Mouse (Mus musculus): Measurements from ENCODE around the gene Klf16. TPM values are rescaled to one million over a fixed set of nuclear protein-coding genes. Genes with fewer than 3 reads are reported as not detected.

Gene Klf16
- polyA plus RNA-seq, 1 experiment: 7.7 TPM

GRCm38 (mm10) chr10:80549279-80549678, 27.8 kb downstream of the Klf16 start:
- no peak overlapping the region for H3K4me3 ChIP-seq (ENCODE audit: insufficient read depth, low read length)
- no peak overlapping the region for H3K27ac ChIP-seq (ENCODE audit: insufficient read depth, low read depth, low read length)
- no peaks in the 10 kb centered on the region for H3K4me1 ChIP-seq (ENCODE audit: control insufficient read depth, insufficient read depth, low read length)
- TF ChIP-seq POLR2A (IDR thresholded peaks at IDR 0.05; ENCODE audit: borderline replicate concordance, low read depth, low read length) (no peak), CTCF (IDR thresholded peaks at IDR 0.05; ENCODE audit: low read depth, low read length) (no peak)

GRCm38 (mm10) chr10:80548428-80549006, 28.6 kb downstream of the Klf16 start:
- Histone ChIP-seq H3K27ac (ENCODE audit: insufficient read depth, low read depth, low read length) (no peak overlapping the region), H3K4me1 (ENCODE audit: control insufficient read depth, insufficient read depth, low read length) (no peaks in the 10 kb centered on the region)

GRCm38 (mm10) chr10:80547539-80547938, 29.6 kb downstream of the Klf16 start:
- no peak for TF ChIP-seq CTCF (IDR thresholded peaks at IDR 0.05; ENCODE audit: low read depth, low read length)
- no peak for TF ChIP-seq POLR2A (IDR thresholded peaks at IDR 0.05; ENCODE audit: borderline replicate concordance, low read depth, low read length)
- no peak overlapping the region for H3K27ac ChIP-seq (ENCODE audit: insufficient read depth, low read depth, low read length)

More at GRCm38 (mm10) chr10:80548428-80549006, 28.6 kb downstream of the Klf16 start:
- no peak overlapping the region for H3K4me3 ChIP-seq (ENCODE audit: insufficient read depth, low read length)
- TF ChIP-seq CTCF (IDR thresholded peaks at IDR 0.05; ENCODE audit: low read depth, low read length) (peak; percentile 85), POLR2A (IDR thresholded peaks at IDR 0.05; ENCODE audit: borderline replicate concordance, low read depth, low read length) (no peak)

GRCm38 (mm10) chr10:80546945-80547344, 30.2 kb downstream of the Klf16 start:
- TF ChIP-seq CTCF (IDR thresholded peaks at IDR 0.05; ENCODE audit: low read depth, low read length) (no peak), POLR2A (IDR thresholded peaks at IDR 0.05; ENCODE audit: borderline replicate concordance, low read depth, low read length) (no peak)
- Histone ChIP-seq H3K4me1 (ENCODE audit: control insufficient read depth, insufficient read depth, low read length) (no peaks in the 10 kb centered on the region), H3K4me3 (ENCODE audit: insufficient read depth, low read length) (no peak overlapping the region), H3K27ac (ENCODE audit: insufficient read depth, low read depth, low read length) (no peak overlapping the region)

More at GRCm38 (mm10) chr10:80547539-80547938, 29.6 kb downstream of the Klf16 start:
- Histone ChIP-seq H3K4me1 (ENCODE audit: control insufficient read depth, insufficient read depth, low read length) (no peaks in the 10 kb centered on the region), H3K4me3 (ENCODE audit: insufficient read depth, low read length) (no peak overlapping the region)

- no peak overlapping the region for H3K4me3 ChIP-seq (ENCODE audit: insufficient read depth, low read length)
- TF ChIP-seq CTCF (IDR thresholded peaks at IDR 0.05; ENCODE audit: low read depth, low read length): no peak
- TF ChIP-seq POLR2A (IDR thresholded peaks at IDR 0.05; ENCODE audit: borderline replicate concordance, low read depth, low read length): no peak
- H3K27ac ChIP-seq (ENCODE audit: insufficient read depth, low read depth, low read length): no peak overlapping the region
- no peaks in the 10 kb centered on the region for H3K4me1 ChIP-seq (ENCODE audit: control insufficient read depth, insufficient read depth, low read length)
Observed at GRCm38 (mm10) chr10:80545590-80545989, 31.5 kb downstream of the Klf16 start.

- TF ChIP-seq CTCF (IDR thresholded peaks at IDR 0.05; ENCODE audit: low read depth, low read length): no peak
- TF ChIP-seq POLR2A (IDR thresholded peaks at IDR 0.05; ENCODE audit: borderline replicate concordance, low read depth, low read length): no peak
- Histone ChIP-seq H3K27ac (ENCODE audit: insufficient read depth, low read depth, low read length) (no peak overlapping the region), H3K4me1 (ENCODE audit: control insufficient read depth, insufficient read depth, low read length) (0 out of 2 replicates have a peak, but pooled peaks cover 2% of the 10 kb centered on the region), H3K4me3 (ENCODE audit: insufficient read depth, low read length) (no peak overlapping the region)
Observed at GRCm38 (mm10) chr10:80543873-80544272, 33.2 kb downstream of the Klf16 start.

- H3K4me1 ChIP-seq (ENCODE audit: control insufficient read depth, insufficient read depth, low read length): peaks cover 17% of the 10 kb centered on the region
- no peak for TF ChIP-seq CTCF (IDR thresholded peaks at IDR 0.05; ENCODE audit: low read depth, low read length)
- TF ChIP-seq POLR2A (IDR thresholded peaks at IDR 0.05; ENCODE audit: borderline replicate concordance, low read depth, low read length): no peak
- no peak overlapping the region for H3K27ac ChIP-seq (ENCODE audit: insufficient read depth, low read depth, low read length)
- H3K4me3 ChIP-seq (ENCODE audit: insufficient read depth, low read length): no peak overlapping the region
Observed at GRCm38 (mm10) chr10:80539493-80539892, 37.6 kb downstream of the Klf16 start.

GRCm38 (mm10) chr10:80538710-80539394, 38.3 kb downstream of the Klf16 start, which contains the start of gene Atp8b3:
Atp8b3 (minus strand) TSS chr10:80539124.
- TF ChIP-seq POLR2A (IDR thresholded peaks at IDR 0.05; ENCODE audit: borderline replicate concordance, low read depth, low read length) (no peak), CTCF (IDR thresholded peaks at IDR 0.05; ENCODE audit: low read depth, low read length) (no peak)
- peak within 1 kb of the TSS; percentile 48 for H3K4me3 ChIP-seq (ENCODE audit: insufficient read depth, low read length)
- H3K4me1 ChIP-seq (ENCODE audit: control insufficient read depth, insufficient read depth, low read length): peaks cover 17% of the 10 kb centered on the region
- no peak within 1 kb of the TSS for H3K27ac ChIP-seq (ENCODE audit: insufficient read depth, low read depth, low read length)

- no peak overlapping the region for H3K27ac ChIP-seq (ENCODE audit: insufficient read depth, low read depth, low read length)
- no peak overlapping the region for H3K4me3 ChIP-seq (ENCODE audit: insufficient read depth, low read length)
- no peak for TF ChIP-seq CTCF (IDR thresholded peaks at IDR 0.05; ENCODE audit: low read depth, low read length)
- no peak for TF ChIP-seq POLR2A (IDR thresholded peaks at IDR 0.05; ENCODE audit: borderline replicate concordance, low read depth, low read length)
- H3K4me1 ChIP-seq (ENCODE audit: control insufficient read depth, insufficient read depth, low read length): peaks cover 17% of the 10 kb centered on the region
Observed at GRCm38 (mm10) chr10:80538180-80538579, 38.9 kb downstream of the Klf16 start.

- H3K4me1 ChIP-seq (ENCODE audit: control insufficient read depth, insufficient read depth, low read length): peaks cover 17% of the 10 kb centered on the region
- no peak overlapping the region for H3K27ac ChIP-seq (ENCODE audit: insufficient read depth, low read depth, low read length)
- TF ChIP-seq POLR2A (IDR thresholded peaks at IDR 0.05; ENCODE audit: borderline replicate concordance, low read depth, low read length) (no peak), CTCF (IDR thresholded peaks at IDR 0.05; ENCODE audit: low read depth, low read length) (no peak)
- H3K4me3 ChIP-seq (ENCODE audit: insufficient read depth, low read length): no peak overlapping the region
Observed at GRCm38 (mm10) chr10:80535711-80536110, 41.4 kb downstream of the Klf16 start.

All from bone marrow macrophage, adult 2 months (primary cell).